Mouse (Mus musculus): ENCODE measurements at regions not wholly inside any gene's neighbourhood (a gene's known extent, or its start where the extent isn't known, plus 50 kb on each side); places are given as distances from the start of the nearest gene placed in this dataset.

GRCm38 (mm10) chr2:10999217-10999618 lies 172.7 kb upstream of the Prkcq start:
- DNase-seq, result no peak

GRCm38 (mm10) chr2:11005806-11006205 lies 166.1 kb upstream of the Prkcq start:
- DNase-seq, result no peak

GRCm38 (mm10) chr2:11011041-11011962 lies 160.6 kb upstream of the Prkcq start:
- no peak for DNase-seq

GRCm38 (mm10) chr2:11012312-11012860 lies 159.5 kb upstream of the Prkcq start:
- no peak for DNase-seq

GRCm38 (mm10) chr2:11013154-11013553 lies 158.8 kb upstream of the Prkcq start:
- no peak for DNase-seq

GRCm38 (mm10) chr2:11016446-11016845 lies 155.5 kb upstream of the Prkcq start:
- peak; percentile 29 to 49 for DNase-seq

GRCm38 (mm10) chr2:11032891-11033290 lies 139.0 kb upstream of the Prkcq start:
- DNase-seq, result no peak

- no peak for DNase-seq
Observed at GRCm38 (mm10) chr2:11034178-11034577, 137.7 kb upstream of the Prkcq start.

GRCm38 (mm10) chr2:11037343-11037742 lies 134.6 kb upstream of the Prkcq start:
- DNase-seq, result no peak

- DNase-seq, result no peak
Observed at GRCm38 (mm10) chr2:11038440-11038839, 133.5 kb upstream of the Prkcq start.

GRCm38 (mm10) chr2:11040005-11040404 lies 131.9 kb upstream of the Prkcq start:
- no peak for DNase-seq

GRCm38 (mm10) chr2:11044727-11045274 lies 127.1 kb upstream of the Prkcq start:
- DNase-seq, result no peak

GRCm38 (mm10) chr2:11051621-11052020 lies 120.3 kb upstream of the Prkcq start:
- no peak for DNase-seq

- peak; percentile 27 to 42 for DNase-seq
Observed at GRCm38 (mm10) chr2:11059731-11060425, 112.0 kb upstream of the Prkcq start.

GRCm38 (mm10) chr2:11067384-11067783 lies 104.5 kb upstream of the Prkcq start:
- DNase-seq, result no peak

- DNase-seq, result no peak
Observed at GRCm38 (mm10) chr2:11083536-11083935, 88.4 kb upstream of the Prkcq start.

- DNase-seq, result peak; percentile 18 to 24
Observed at GRCm38 (mm10) chr2:11086996-11087395, 84.9 kb upstream of the Prkcq start.

GRCm38 (mm10) chr2:11099834-11100622 lies 71.9 kb upstream of the Prkcq start:
- DNase-seq, result peak; percentile 37 to 50

GRCm38 (mm10) chr2:11113191-11113590 lies 58.7 kb upstream of the Prkcq start:
- peak; percentile 28 for DNase-seq

- peak; percentile 16 to 22 for DNase-seq
Observed at GRCm38 (mm10) chr2:11118625-11119024, 53.3 kb upstream of the Prkcq start.

- no peak for DNase-seq
Observed at GRCm38 (mm10) chr2:11119301-11119700, 52.6 kb upstream of the Prkcq start.
